In genomic region chr13:53779150-53779549, GRCm38 (mm10) we compare ENCODE assay signal across 8 mouse cellular contexts.
DNase-seq lines count a peak whose midpoint lies in the region; TF ChIP-seq lines count a peak whose summit lies in the region.

No protein-coding gene starts in this region.

- peak; percentile 76 for TF ChIP-seq CTCF in left cerebral cortex, adult 2 months (IDR thresholded peaks at IDR 0.05)

- no peak overlapping the region for H3K27ac ChIP-seq in left cerebral cortex, adult 2 months

- no peak overlapping the region for H3K4me3 ChIP-seq in left cerebral cortex, adult 2 months

- peak; percentile 39 for DNase-seq in adrenal gland, postnatal 14 days
- DNase-seq in adrenal gland, adult 2 months, result no peak
- DNase-seq in left cerebral cortex, adult 2 months (ENCODE audit: extremely low spot score in 1 of 2, low spot score in 2 of 2), result peak; percentile 55 to 65
- no peak for DNase-seq in left cerebral cortex, adult 11 months (ENCODE audit: low spot score)
- peak; percentile 86 to 87 for DNase-seq in cerebellum, postnatal 10 days
- DNase-seq in layer of hippocampus, adult 18-20 months (ENCODE audit: low spot score in 2 of 2), result peak; percentile 13 to 69
- peak; percentile 23 for DNase-seq in retina, postnatal 7 days (ENCODE audit: low read depth, low spot score)
- no peak for DNase-seq in gastrocnemius, adult 8-10 months (ENCODE audit: low spot score in 2 of 2)

- intact Hi-C loops in left cerebral cortex, adult 2 months (cut with DNase I), result loop anchor here (5.0 kb wide), 1 partner anchor 458 kb away; no protein-coding TSS in a partner anchor

Comparison
In these comparisons a context has a peak if more than half of its experiments do, and no peak if none do; other contexts are left out.
1. DNase-seq: peak in adrenal gland, postnatal 14 days (single experiment), left cerebral cortex, adult 2 months (2 of 2), cerebellum, postnatal 10 days (2 of 2), layer of hippocampus, adult 18-20 months (2 of 2) and retina, postnatal 7 days (single experiment); none in adrenal gland, adult 2 months (single experiment), left cerebral cortex, adult 11 months (single experiment) and gastrocnemius, adult 8-10 months (0 of 2).